Mouse (Mus musculus): Measurements from ENCODE around the gene Kif23. TPM values are rescaled to one million over a fixed set of nuclear protein-coding genes. Genes with fewer than 3 reads are reported as not detected.

The Kif23 gene
- polyA plus RNA-seq, 1 experiment from 2014 or later = 82.9 TPM

- Histone ChIP-seq H3K4me3 (ENCODE audit: control insufficient read depth in 1 of 2, insufficient read depth in 1 of 2, low read depth in 1 of 2, low read length in 2 of 2) (no peak overlapping the region), H3K4me2 (ENCODE audit: low read length) (no peak overlapping the region), H3K4me1 (ENCODE audit: control insufficient read depth in 2 of 2, insufficient read depth in 2 of 2, low read length in 2 of 2) (peaks cover 2% of the 10 kb centered on the region in 2 experiments; a peak in 2 of 4 replicates), H3K9ac (ENCODE audit: low read length) (no peak overlapping the region), H3K36me3 (ENCODE audit: control insufficient read depth, insufficient read depth, low read length) (no peaks in the 10 kb centered on the region), H3K27me3 (ENCODE audit: control insufficient read depth, insufficient read depth, low read length) (peaks cover 41% of the 10 kb centered on the region), H3K9me3 (ENCODE audit: control insufficient read depth, low read length) (no peaks in the 10 kb centered on the region), H3K27ac (replicated peaks in 1 of 2; ENCODE audit: control insufficient read depth in 1 of 2, insufficient read depth in 1 of 2, low read depth in 2 of 2, low read length in 2 of 2) (no peak overlapping the region)
- no peak for ATAC-seq (ENCODE audit: insufficient number of reproducible peaks, insufficient read depth, low FRiP score, low read depth)
- WGBS = 88% methylated on average over 4 of the region's 4 CpGs
Observed at GRCm38 (mm10) chr9:61901574-61901973, 45.0 kb downstream of the Kif23 start.

DNA sequence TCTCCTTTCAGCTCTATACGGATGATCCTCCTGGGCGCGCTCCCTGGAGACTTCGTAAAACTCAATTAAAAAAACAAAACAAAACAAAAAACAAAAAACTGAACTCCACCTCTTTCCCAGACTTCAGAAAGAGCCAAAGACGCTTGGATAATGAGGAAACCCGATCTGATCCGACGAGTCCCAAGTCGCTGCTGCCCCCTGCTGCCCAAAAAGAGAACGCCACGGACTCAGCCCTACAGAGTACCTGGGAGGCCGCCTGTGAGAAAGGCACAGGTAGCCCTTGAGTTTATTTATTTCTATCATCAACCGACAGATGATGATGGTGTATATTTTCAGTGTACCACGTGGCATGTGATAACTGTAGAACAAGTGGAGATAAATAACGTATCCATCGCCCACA lies 46.8 kb downstream of the Kif23 start:
- no peaks in the 10 kb centered on the region for H3K9me3 ChIP-seq (ENCODE audit: control insufficient read depth, low read length)
- no peak for ATAC-seq (ENCODE audit: insufficient number of reproducible peaks, insufficient read depth, low FRiP score, low read depth)
- no peak overlapping the region for H3K4me3 ChIP-seq (ENCODE audit: control insufficient read depth in 1 of 2, insufficient read depth in 1 of 2, low read depth in 1 of 2, low read length in 2 of 2)
- peak overlapping the region; percentile 43 for H3K4me2 ChIP-seq (ENCODE audit: low read length)
- H3K4me1 ChIP-seq (ENCODE audit: control insufficient read depth in 2 of 2, insufficient read depth in 2 of 2, low read length in 2 of 2) = peaks cover 2% of the 10 kb centered on the region in 2 experiments; a peak in 2 of 4 replicates
- 5% methylated on average over 16 of the region's 16 CpGs for WGBS
- H3K9ac ChIP-seq (ENCODE audit: low read length) = no peak overlapping the region
- no peak overlapping the region for H3K27ac ChIP-seq (replicated peaks in 1 of 2; ENCODE audit: control insufficient read depth in 1 of 2, insufficient read depth in 1 of 2, low read depth in 2 of 2, low read length in 2 of 2)
- peaks cover 48% of the 10 kb centered on the region for H3K27me3 ChIP-seq (ENCODE audit: control insufficient read depth, insufficient read depth, low read length)
- H3K36me3 ChIP-seq (ENCODE audit: control insufficient read depth, insufficient read depth, low read length) = no peaks in the 10 kb centered on the region

GRCm38 (mm10) chr9:61898401-61898800 lies 48.2 kb downstream of the Kif23 start:
- ATAC-seq (ENCODE audit: insufficient number of reproducible peaks, insufficient read depth, low FRiP score, low read depth) = no peak
- no peaks in the 10 kb centered on the region for H3K9me3 ChIP-seq (ENCODE audit: control insufficient read depth, low read length)
- no peak overlapping the region for H3K27ac ChIP-seq (replicated peaks in 1 of 2; ENCODE audit: control insufficient read depth in 1 of 2, insufficient read depth in 1 of 2, low read depth in 2 of 2, low read length in 2 of 2)
- no peak overlapping the region for H3K9ac ChIP-seq (ENCODE audit: low read length)
- no peaks in the 10 kb centered on the region for H3K36me3 ChIP-seq (ENCODE audit: control insufficient read depth, insufficient read depth, low read length)
- H3K4me3 ChIP-seq (ENCODE audit: control insufficient read depth in 1 of 2, insufficient read depth in 1 of 2, low read depth in 1 of 2, low read length in 2 of 2) = no peak overlapping the region
- WGBS = 6% methylated on average over 8 of the region's 8 CpGs
- H3K27me3 ChIP-seq (ENCODE audit: control insufficient read depth, insufficient read depth, low read length) = peaks cover 52% of the 10 kb centered on the region
- peaks cover 0 to 2% of the 10 kb centered on the region in 2 experiments; a peak in 1 of 4 replicates for H3K4me1 ChIP-seq (ENCODE audit: control insufficient read depth in 2 of 2, insufficient read depth in 2 of 2, low read length in 2 of 2)
- H3K4me2 ChIP-seq (ENCODE audit: low read length) = no peak overlapping the region

GRCm38 (mm10) chr9:61895014-61895413 lies 51.6 kb downstream of the Kif23 start:
- Histone ChIP-seq H3K27ac (replicated peaks in 1 of 2; ENCODE audit: control insufficient read depth in 1 of 2, insufficient read depth in 1 of 2, low read depth in 2 of 2, low read length in 2 of 2) (no peak overlapping the region), H3K27me3 (ENCODE audit: control insufficient read depth, insufficient read depth, low read length) (peaks cover 32% of the 10 kb centered on the region), H3K36me3 (ENCODE audit: control insufficient read depth, insufficient read depth, low read length) (no peaks in the 10 kb centered on the region), H3K4me1 (ENCODE audit: control insufficient read depth in 2 of 2, insufficient read depth in 2 of 2, low read length in 2 of 2) (peaks cover under 1 to 7% of the 10 kb centered on the region in 2 experiments; a peak in 3 of 4 replicates), H3K9me3 (ENCODE audit: control insufficient read depth, low read length) (no peaks in the 10 kb centered on the region), H3K9ac (ENCODE audit: low read length) (no peak overlapping the region), H3K4me3 (ENCODE audit: control insufficient read depth in 1 of 2, insufficient read depth in 1 of 2, low read depth in 1 of 2, low read length in 2 of 2) (no peak overlapping the region), H3K4me2 (ENCODE audit: low read length) (no peak overlapping the region)
- 57% methylated on average over 8 of the region's 8 CpGs for WGBS
- ATAC-seq (ENCODE audit: insufficient number of reproducible peaks, insufficient read depth, low FRiP score, low read depth) = no peak

DNA sequence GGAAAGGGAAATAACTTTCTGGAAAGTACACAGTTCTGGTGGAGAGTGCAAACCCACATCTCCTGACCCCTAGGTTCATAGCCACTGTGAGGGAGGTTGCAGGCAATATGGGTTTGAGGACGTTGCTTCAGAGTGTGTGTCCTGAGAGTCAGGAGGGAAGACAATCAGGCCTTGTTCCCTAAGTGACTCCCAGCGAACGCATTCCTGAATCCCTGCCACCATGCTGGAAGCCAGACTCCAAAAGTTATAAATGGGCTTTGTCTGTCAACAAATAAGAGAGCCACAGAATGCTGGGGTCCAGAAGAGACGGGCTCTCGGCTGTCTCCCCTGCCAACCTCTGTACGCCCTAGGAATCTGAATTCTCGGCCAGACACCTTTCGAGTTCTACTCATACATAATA lies 56.7 kb downstream of the Kif23 start:
- WGBS = 27% methylated on average over 8 of the region's 8 CpGs
- ATAC-seq (ENCODE audit: insufficient number of reproducible peaks, insufficient read depth, low FRiP score, low read depth) = no peak

DNA sequence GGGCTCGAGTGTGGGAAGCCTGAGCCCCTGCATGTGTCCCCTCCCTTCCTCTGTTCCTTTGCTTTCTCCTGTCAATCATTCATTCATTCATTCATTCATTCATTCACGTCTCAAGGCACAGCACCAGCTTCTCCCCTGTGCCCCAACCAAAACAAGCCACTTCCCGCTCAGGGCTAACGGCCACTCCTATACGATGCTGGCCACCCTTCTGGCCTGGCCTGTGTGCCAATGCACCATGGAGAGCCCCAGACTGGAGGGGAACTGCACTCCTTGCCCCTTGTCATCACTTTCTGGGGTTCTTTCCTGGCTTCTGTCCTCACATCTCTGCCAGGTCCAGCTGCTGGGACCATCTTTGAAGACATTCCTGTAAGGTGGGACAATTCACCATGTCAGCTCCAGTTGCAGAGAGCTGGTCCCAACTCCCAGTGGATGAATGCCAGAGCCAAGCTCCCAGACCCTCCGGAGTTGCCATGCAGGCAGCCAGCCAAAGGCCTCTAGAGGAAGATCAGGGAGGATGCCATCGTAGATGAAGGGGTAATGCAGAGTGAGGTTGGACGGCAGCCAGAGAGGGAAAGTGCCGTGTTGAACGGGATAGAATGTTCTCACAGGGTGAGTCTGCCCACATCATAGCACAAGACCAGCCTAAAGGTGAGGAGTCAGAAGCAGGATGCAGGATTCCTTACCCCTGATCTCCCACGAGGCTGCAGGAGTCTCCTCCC lies 58.8 kb downstream of the Kif23 start:
- peak; percentile 48; the same call in 1 of the 2 replicates for ATAC-seq (ENCODE audit: insufficient number of reproducible peaks, insufficient read depth, low FRiP score, low read depth)
- no peaks in the 10 kb centered on the region for H3K9me3 ChIP-seq (ENCODE audit: control insufficient read depth, low read length)
- H3K4me1 ChIP-seq (ENCODE audit: control insufficient read depth in 2 of 2, insufficient read depth in 2 of 2, low read length in 2 of 2) = peaks cover 23 to 39% of the 10 kb centered on the region in 2 experiments
- H3K9ac ChIP-seq (ENCODE audit: low read length) = no peak overlapping the region
- H3K4me3 ChIP-seq (ENCODE audit: control insufficient read depth in 1 of 2, insufficient read depth in 1 of 2, low read depth in 1 of 2, low read length in 2 of 2) = no peak overlapping the region
- H3K36me3 ChIP-seq (ENCODE audit: control insufficient read depth, insufficient read depth, low read length) = no peaks in the 10 kb centered on the region
- no peak overlapping the region for H3K4me2 ChIP-seq (ENCODE audit: low read length)
- WGBS = 37% methylated on average over 11 of the region's 11 CpGs
- H3K27ac ChIP-seq (replicated peaks in 1 of 2; ENCODE audit: control insufficient read depth in 1 of 2, insufficient read depth in 1 of 2, low read depth in 2 of 2, low read length in 2 of 2) = no peak overlapping the region
- 0 out of 2 replicates have a peak, but pooled peaks cover 2% of the 10 kb centered on the region for H3K27me3 ChIP-seq (ENCODE audit: control insufficient read depth, insufficient read depth, low read length)

More for the DNA sequence above, 56.7 kb downstream of the Kif23 start:
- 0 out of 2 replicates have a peak, but pooled peaks cover 7% of the 10 kb centered on the region for H3K27me3 ChIP-seq (ENCODE audit: control insufficient read depth, insufficient read depth, low read length)
- no peak overlapping the region for H3K4me2 ChIP-seq (ENCODE audit: low read length)
- H3K4me3 ChIP-seq (ENCODE audit: control insufficient read depth in 1 of 2, insufficient read depth in 1 of 2, low read depth in 1 of 2, low read length in 2 of 2) = no peak overlapping the region
- no peaks in the 10 kb centered on the region for H3K9me3 ChIP-seq (ENCODE audit: control insufficient read depth, low read length)
- H3K9ac ChIP-seq (ENCODE audit: low read length) = no peak overlapping the region
- 0 out of 4 replicates have a peak overlapping the region, but pooled peaks of 1 of the 2 experiments have one; percentile 44 for H3K27ac ChIP-seq (replicated peaks in 1 of 2; ENCODE audit: control insufficient read depth in 1 of 2, insufficient read depth in 1 of 2, low read depth in 2 of 2, low read length in 2 of 2)
- H3K36me3 ChIP-seq (ENCODE audit: control insufficient read depth, insufficient read depth, low read length) = no peaks in the 10 kb centered on the region
- peaks cover 16 to 30% of the 10 kb centered on the region in 2 experiments for H3K4me1 ChIP-seq (ENCODE audit: control insufficient read depth in 2 of 2, insufficient read depth in 2 of 2, low read length in 2 of 2)

DNA sequence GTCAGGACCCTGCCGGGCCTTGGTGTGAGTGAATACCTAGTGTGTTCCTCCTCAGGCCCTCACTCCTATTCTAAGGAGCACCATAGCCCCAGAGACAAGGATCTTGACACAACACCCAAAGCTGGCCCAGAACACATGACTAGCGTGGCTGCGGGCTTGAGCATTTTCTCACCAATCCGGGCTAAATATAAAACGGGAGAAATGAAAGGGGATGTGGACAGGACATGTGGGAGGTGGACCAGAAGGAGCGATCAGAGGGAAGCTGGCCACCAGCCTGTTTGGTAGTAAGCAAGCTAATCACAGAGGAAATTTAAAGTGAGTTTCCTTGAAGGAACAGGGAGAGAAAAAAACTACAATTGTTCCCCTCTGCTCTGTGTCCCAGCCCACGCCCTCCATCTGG lies 60.6 kb downstream of the Kif23 start:
- 71% methylated on average over 7 of the region's 7 CpGs for WGBS
- H3K4me1 ChIP-seq (ENCODE audit: control insufficient read depth in 2 of 2, insufficient read depth in 2 of 2, low read length in 2 of 2) = peaks cover 23 to 39% of the 10 kb centered on the region in 2 experiments
- H3K27ac ChIP-seq (replicated peaks in 1 of 2; ENCODE audit: control insufficient read depth in 1 of 2, insufficient read depth in 1 of 2, low read depth in 2 of 2, low read length in 2 of 2) = no peak overlapping the region
- H3K9me3 ChIP-seq (ENCODE audit: control insufficient read depth, low read length) = no peaks in the 10 kb centered on the region
- no peak for ATAC-seq (ENCODE audit: insufficient number of reproducible peaks, insufficient read depth, low FRiP score, low read depth)
- H3K4me3 ChIP-seq (ENCODE audit: control insufficient read depth in 1 of 2, insufficient read depth in 1 of 2, low read depth in 1 of 2, low read length in 2 of 2) = no peak overlapping the region
- no peaks in the 10 kb centered on the region for H3K36me3 ChIP-seq (ENCODE audit: control insufficient read depth, insufficient read depth, low read length)
- no peak overlapping the region for H3K4me2 ChIP-seq (ENCODE audit: low read length)
- no peak overlapping the region for H3K9ac ChIP-seq (ENCODE audit: low read length)
- no peaks in the 10 kb centered on the region for H3K27me3 ChIP-seq (ENCODE audit: control insufficient read depth, insufficient read depth, low read length)

Data from heart, embryonic 14.5 days (tissue).